Comparison of ENCODE assay signal across 9 mouse cellular contexts in genomic region chr16:83420676-83421075, GRCm38 (mm10).
DNase-seq lines count a peak whose midpoint lies in the region; ATAC-seq and TF ChIP-seq lines count a peak whose summit lies in the region.
"Had no signal": no experiment of that assay in that cellular context is flagged by ENCODE, and none has a peak within 500 bp of the region (broad histone marks: within the 10 kb centered on the region; RNA-seq: fewer than 3 reads in every experiment).

No protein-coding gene starts in this region.

- no peaks in the 10 kb centered on the region for H3K4me1 ChIP-seq in midbrain, postnatal 0 days (ENCODE audit: insufficient read depth, low read length)
- H3K4me1 ChIP-seq in midbrain, embryonic 16.5 days (ENCODE audit: control insufficient read depth, insufficient read depth, low read length), result no peaks in the 10 kb centered on the region
- no peaks in the 10 kb centered on the region for H3K4me1 ChIP-seq in kidney, adult 2 months (ENCODE audit: control insufficient read depth, insufficient read depth, low read length)

- H3K4me3 ChIP-seq in midbrain, postnatal 0 days (ENCODE audit: low read depth, low read length), result no peak overlapping the region
- no peak overlapping the region for H3K4me3 ChIP-seq in midbrain, embryonic 16.5 days (ENCODE audit: low read depth, low read length)
- H3K4me3 ChIP-seq in kidney, adult 2 months (ENCODE audit: insufficient read depth, low read depth, low read length), result no peak overlapping the region

- no peak for TF ChIP-seq POLR2A in kidney, adult 2 months (IDR thresholded peaks at IDR 0.05; ENCODE audit: low read depth, low read length)

- intact Hi-C loops in left cerebral cortex, postnatal 10 days (cut with DNase I), result no loop called here

- H3K9ac ChIP-seq in midbrain, postnatal 0 days (replicated peaks; ENCODE audit: low read length, poor library complexity, severe bottlenecking), result no peak overlapping the region
- H3K9ac ChIP-seq in midbrain, embryonic 16.5 days (ENCODE audit: low read depth, low read length), result no peak overlapping the region

- no peaks in the 10 kb centered on the region for H3K36me3 ChIP-seq in midbrain, postnatal 0 days (ENCODE audit: insufficient read depth, low read length)
- no peaks in the 10 kb centered on the region for H3K36me3 ChIP-seq in midbrain, embryonic 16.5 days (ENCODE audit: control insufficient read depth, insufficient read depth, low read length)
- H3K36me3 ChIP-seq in kidney, adult 2 months (ENCODE audit: control insufficient read depth, insufficient read depth, low read length), result no peaks in the 10 kb centered on the region

- no peak for ATAC-seq in midbrain, postnatal 0 days (ENCODE audit: low FRiP score)
- no peak for ATAC-seq in midbrain, embryonic 16.5 days
- ATAC-seq in frontal cortex, adult (ENCODE audit: low TSS enrichment), result peak; percentile 93

- no peak overlapping the region for H3K4me2 ChIP-seq in midbrain, postnatal 0 days (ENCODE audit: low read depth, low read length, poor library complexity, severe bottlenecking)
- no peak overlapping the region for H3K4me2 ChIP-seq in midbrain, embryonic 16.5 days (ENCODE audit: low read length)

- H3K27me3 ChIP-seq in midbrain, postnatal 0 days (ENCODE audit: insufficient read depth, low read length), result no peaks in the 10 kb centered on the region
- H3K27me3 ChIP-seq in midbrain, embryonic 16.5 days (ENCODE audit: control insufficient read depth, insufficient read depth, low read depth, low read length), result no peaks in the 10 kb centered on the region
- H3K27me3 ChIP-seq in kidney, adult 2 months (replicated peaks; ENCODE audit: control insufficient read depth, insufficient read depth, low read length), result no peaks in the 10 kb centered on the region

- 58% methylated on average over 1 of the region's 1 CpGs for WGBS in midbrain, postnatal 0 days
- 54% methylated on average over 1 of the region's 1 CpGs for WGBS in midbrain, embryonic 16.5 days
- WGBS in kidney, adult 2 months, result 40% methylated on average over 1 of the region's 1 CpGs

- no peak overlapping the region for H3K27ac ChIP-seq in midbrain, postnatal 0 days (ENCODE audit: low read depth, low read length)
- H3K27ac ChIP-seq in midbrain, embryonic 16.5 days (ENCODE audit: low read length), result no peak overlapping the region
- H3K27ac ChIP-seq in kidney, adult 2 months (ENCODE audit: insufficient read depth, low read depth, low read length), result no peak overlapping the region

- H3K9me3 ChIP-seq in midbrain, postnatal 0 days (ENCODE audit: low read length), result no peaks in the 10 kb centered on the region
- peaks cover 3% of the 10 kb centered on the region for H3K9me3 ChIP-seq in midbrain, embryonic 16.5 days (replicated peaks; ENCODE audit: control insufficient read depth, low read length, poor library complexity, severe bottlenecking)

- TF ChIP-seq CTCF in midbrain, postnatal 0 days (IDR thresholded peaks at IDR 0.05), result no peak
- no peak for TF ChIP-seq CTCF in kidney, adult 2 months (conservative IDR thresholded peaks at IDR 0.05; ENCODE audit: insufficient read depth, insufficient read length, low read depth, low read length)

- peak; percentile 27 for DNase-seq in midbrain, postnatal 0 days (ENCODE audit: low spot score)
- peak; percentile 45 to 56 for DNase-seq in left cerebral cortex, postnatal 10 days (ENCODE audit: extremely low spot score in 1 of 2, low spot score in 2 of 2)
- DNase-seq in skeletal muscle tissue, adult 2 months (ENCODE audit: low read depth, low spot score), result peak; percentile 24
- DNase-seq in kidney, adult 2 months, result no peak
- no peak for DNase-seq in embryo, embryonic 9.5 days (ENCODE audit: extremely low spot score)
- no peak for DNase-seq in testis, postnatal 14 days (ENCODE audit: low spot score)
- DNase-seq: thymus, adult 2 months had no signal

Comparison
In these comparisons a context has a peak if more than half of its experiments do, and no peak if none do; other contexts are left out.
1. DNase-seq: peak in midbrain, postnatal 0 days (single experiment), left cerebral cortex, postnatal 10 days (2 of 2) and skeletal muscle tissue, adult 2 months (single experiment); none in kidney, adult 2 months (single experiment), embryo, embryonic 9.5 days (single experiment) and testis, postnatal 14 days (single experiment).